Mouse (Mus musculus) spleen, adult 2 months (tissue): Measurements from ENCODE around the gene Pom121l2.

Experiments used
- CTCF ChIP-seq: fragments of 200-500 bp; IDR thresholded peaks from 2 replicates; pipeline ENCODE4 v1.5.1; 2011; ENCODE audit warnings: mild to moderate bottlenecking, inconsistent platforms; ENCODE audit not compliant: insufficient read depth, insufficient read length, insufficient replicate concordance; ENCODE audit errors: extremely low read depth
- POLR2A ChIP-seq: fragments of 200-500 bp; IDR thresholded peaks from 2 replicates; pipeline ENCODE4 v1.6.1; 2011; ENCODE audit warnings: low read depth, low read length, inconsistent platforms

DNA sequence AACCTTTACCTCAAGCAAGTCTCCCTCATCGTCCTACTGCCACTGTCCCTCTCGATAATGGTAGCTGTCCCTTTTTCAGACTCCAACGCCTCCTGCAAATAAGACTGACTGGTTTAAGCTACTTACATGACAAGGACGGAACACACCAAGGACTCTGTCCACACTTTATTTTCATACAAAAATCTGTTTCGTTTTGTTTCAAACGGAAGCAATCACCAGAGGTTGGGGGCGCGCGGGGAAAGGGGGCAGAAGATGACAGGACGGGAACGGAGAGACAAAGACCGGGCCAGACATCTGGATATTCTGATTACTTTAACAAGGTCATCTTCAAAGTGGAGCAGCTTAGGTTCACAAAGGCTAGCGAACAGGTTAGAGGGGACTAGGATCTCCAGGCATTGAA is 32.7 kb downstream of the Pom121l2 start:
- TF ChIP-seq CTCF (no peak), POLR2A (no peak)
